Mouse (Mus musculus): ENCODE measurements around the gene Myof.

DNA sequence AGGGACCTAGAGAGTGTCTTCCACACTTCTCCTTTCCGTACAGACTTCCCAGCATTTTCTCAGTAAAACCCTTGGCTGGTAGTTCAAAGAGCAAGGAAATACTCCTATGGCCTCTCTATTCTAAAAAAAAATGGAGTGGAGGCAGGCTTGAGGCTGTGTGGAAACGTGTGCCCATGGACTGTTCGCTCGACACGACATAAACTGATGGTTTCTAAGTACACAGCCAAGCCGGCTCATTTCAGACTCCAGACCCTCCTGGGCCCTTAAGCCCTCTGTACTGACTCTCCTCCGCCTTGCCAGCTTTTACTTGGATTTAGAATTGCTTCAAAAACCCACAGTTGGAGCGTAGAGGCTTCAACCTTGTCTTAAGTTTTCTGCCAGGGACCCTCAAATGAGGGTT, 97.3 kb downstream of the Myof start:
- TF ChIP-seq CTCF (IDR thresholded peaks at IDR 0.05; ENCODE audit: low read depth, low read length) (no peak), GATA1 (IDR thresholded peaks at IDR 0.05; ENCODE audit: borderline replicate concordance, low read length) (no peak), POLR2AphosphoS5 (IDR thresholded peaks at IDR 0.05; ENCODE audit: insufficient replicate concordance, low read depth, low read length) (no peak), TAL1 (conservative IDR thresholded peaks at IDR 0.05; ENCODE audit: low read depth, low read length) (no peak)
